Mouse (Mus musculus) c-Kit-positive CD71-positive TER-119-positive erythroid progenitor cells, embryonic 14.5 days (primary cell): ENCODE data around the gene Dntt.
A peak's percentile ranks its signal among the peaks of the same experiment; 100 is the strongest.

Source experiments
- DNase-seq: peaks from one replicate; pipeline ENCODE4 v3.0.0-alpha.2; 2013; ENCODE audit warnings: low spot score

Gene Dntt

DNA sequence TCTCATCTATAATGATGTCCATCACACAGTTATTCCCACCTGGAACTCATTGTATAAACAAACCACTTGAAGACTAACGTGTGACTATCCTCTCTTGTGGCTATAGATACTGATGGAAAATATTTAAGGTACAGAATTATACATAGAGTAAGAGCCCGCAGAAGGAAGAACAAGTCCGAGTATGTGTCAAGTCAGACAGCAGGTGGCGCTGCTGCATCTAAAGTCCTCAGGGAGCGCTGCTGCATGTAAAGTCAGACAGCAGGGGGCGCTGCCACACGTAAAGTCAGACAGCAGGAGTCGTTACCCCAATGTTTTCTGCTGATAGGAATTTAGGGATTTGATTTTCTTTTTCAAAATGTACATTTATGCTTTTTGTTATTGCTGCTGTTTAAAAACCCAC lies 42.4 kb downstream of the Dntt start:
- DNase-seq = peak; percentile 89

DNA sequence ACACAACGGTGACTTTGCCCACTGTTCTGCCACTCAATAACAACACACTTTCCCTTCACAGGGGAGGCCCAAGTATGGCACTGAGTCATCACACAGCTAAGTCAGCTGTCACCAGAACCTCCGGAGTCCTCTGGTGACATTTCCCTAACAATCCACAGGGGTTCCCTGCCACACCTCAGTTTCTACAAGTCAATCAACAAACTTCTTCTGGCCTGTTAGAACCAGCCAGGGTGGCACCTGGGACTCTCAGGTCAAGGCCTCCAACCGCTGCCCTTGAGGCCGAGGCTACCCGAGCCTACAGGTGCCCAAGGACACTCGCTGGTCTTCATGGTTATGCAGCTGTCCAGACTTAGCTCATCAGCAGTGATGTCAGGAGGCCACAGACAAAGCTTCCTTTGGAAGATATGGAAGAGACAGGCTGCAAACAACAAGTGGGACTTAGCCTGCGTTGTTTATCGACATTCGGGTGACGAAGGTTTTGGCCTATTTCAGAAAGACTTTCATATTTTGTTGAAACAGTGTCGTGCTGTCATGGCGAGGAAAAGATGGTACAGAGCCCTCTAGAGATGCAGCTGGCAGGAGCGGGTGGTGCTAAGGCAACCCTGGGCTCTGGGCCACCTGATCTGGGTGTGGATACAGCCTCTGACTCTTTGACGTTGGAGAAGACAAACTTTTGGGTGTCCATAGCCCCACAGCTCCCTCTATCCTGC lies 44.8 kb downstream of the Dntt start:
- DNase-seq = no peak

DNA sequence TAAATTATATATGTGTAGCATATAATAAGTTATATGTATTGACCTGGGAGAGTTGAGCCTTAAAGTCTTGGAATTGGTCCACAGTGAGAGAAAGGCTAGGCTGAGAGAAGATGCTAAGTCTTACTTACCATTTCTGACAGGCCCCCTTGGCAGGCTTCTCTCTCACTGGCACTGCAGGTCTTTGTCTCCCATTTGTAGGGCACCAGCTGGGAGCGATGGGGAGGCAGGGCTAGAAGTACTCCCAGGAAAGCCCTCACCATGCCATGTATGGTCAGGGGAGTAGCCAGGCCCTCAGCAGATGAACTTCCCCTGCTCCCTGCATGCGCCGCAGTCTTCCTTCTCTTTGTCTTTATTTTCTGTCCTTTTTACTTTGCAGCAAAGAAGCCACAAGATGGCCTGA lies 47.8 kb downstream of the Dntt start, which contains the start of gene Opalin:
Gene Opalin (minus strand): TSS at position 208 of the 400 bp plus-strand sequence.
- no peak for DNase-seq

DNA sequence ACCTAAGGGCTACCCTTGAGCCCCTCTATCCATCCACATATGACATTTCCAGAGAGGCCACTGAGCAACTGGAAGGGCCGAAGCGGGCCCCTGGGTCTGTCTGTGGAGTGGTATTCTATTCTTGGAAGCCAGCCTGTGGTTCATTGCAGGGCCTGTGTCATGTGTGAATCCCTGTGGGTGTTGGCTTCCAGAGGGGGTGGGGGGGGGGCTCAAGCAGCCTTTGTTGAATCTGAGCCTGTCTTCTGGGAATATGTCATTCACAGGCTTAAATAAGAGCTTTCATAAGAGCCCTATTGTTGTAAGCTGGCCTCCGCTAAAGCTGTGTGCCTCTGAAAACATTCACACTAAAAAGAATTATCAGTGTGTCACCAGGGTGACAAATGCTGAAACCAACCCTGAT lies 52.5 kb downstream of the Dntt start:
- DNase-seq = no peak

DNA sequence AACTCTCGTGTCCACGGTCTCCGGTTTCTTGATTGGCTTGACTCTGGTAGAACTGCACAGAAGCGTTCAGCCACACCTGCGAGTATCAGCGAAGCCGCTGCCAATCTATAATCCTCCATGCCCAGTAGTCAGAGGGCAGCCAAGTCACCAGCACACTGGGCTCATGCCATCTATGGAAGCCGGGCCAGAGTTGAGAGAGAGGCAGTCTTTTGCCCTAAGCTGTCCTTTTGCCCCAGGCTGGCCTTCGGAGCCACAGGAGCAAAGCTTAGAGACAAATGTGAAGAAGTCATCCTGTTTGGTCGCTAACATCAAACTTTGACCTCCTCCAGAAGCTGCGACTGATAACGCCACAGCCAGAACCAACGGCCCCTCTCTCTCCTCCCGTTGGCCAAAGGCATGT lies 54.6 kb downstream of the Dntt start:
- no peak for DNase-seq

DNA sequence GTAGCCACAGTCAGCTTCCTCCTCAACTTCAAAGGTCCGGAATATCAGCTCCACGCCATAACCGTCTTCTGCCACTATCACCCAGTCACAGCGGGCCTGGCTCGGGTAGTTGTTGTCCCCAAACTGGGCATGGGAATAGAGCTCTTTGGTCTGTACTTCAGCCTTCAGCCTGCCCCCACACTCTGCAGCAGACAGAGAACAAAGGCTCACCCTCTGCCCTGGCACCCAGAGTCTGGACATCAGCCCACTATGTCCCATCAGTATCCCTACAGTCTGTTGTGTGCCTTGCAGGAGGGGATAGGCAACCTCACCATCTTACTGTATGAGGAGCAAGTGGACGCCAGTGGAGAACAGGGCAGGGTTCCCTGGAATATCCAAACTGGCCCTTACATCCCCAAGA lies 57.2 kb downstream of the Dntt start:
- no peak for DNase-seq

DNA sequence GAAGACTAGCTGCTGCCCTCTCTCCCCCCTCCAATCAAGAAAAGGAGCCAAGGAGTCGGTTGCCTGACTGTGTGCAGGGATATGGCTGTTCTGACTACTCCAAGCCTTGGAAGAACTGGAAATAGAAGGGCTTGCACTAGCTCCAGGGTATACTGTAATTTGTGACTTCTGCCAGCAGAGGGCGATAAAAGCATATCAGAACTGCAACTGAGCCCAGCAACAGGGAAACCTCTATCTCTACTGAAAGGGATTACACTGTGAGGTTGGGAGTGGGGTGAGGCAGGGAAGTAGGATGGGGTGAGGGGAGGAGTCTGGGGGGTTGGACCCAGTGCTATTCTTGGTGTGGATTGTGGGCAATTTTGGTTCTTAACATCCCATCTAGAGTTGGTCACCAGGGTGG lies 57.6 kb downstream of the Dntt start:
- DNase-seq = peak; percentile 57

DNA sequence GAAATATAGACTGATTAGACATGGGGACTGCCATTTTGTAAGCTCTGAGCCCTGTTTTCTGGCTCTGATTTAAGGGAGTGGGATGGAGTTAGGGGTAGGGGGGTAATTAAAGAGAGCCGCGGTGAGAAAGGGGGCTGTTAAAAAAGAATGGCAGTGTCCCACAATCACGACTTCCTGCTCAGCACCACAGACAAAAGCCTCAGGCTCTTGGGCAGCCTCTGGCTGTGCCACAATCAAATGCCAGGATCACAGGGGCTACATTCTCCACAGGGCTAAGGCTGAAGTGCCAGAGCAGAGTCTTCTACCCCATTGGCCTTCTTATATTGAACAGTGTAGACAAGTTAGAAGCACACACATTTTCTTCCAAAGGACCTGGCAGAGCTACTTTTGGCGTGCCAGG lies 58.8 kb downstream of the Dntt start:
- no peak for DNase-seq

DNA sequence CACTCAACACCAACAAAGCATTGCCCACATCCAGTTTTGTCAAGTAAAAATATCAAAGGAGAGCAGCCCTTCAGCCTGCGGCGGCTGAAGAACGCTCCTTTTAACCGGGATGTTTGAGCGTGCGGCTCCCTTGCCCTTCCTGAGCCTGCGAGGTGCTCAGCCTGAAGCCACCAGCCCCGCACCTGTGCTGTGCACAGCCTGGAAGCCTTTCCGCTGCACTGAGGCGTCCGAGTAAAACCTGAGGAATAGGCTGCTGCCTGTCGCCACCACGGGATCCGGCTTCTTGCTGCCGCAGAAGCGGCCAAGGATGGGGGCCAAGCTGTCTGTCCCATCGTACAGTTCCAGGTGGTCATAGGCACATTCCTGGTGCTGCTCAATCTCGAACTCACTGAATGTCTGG lies 59.4 kb downstream of the Dntt start:
- DNase-seq = no peak

DNA sequence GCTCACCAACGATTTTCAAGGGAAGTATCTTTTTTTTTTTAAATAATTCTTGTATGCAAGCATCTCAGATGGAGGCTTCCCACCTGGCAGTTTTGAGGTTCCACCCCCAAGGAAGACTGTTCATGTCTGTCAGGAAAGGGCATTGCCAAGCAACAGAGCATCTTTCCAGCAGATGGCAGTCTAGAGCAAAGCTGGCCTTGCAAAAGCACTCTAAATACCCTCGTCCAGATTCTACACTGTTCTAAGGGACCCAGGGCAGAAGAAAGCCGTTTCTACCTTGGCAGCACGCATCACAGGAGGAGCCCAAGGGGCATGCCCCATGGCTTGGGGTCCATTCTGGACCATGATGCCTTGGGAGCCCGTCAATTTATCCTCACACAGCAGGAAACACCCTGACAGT lies 60.8 kb downstream of the Dntt start:
- DNase-seq = peak; percentile 37

DNA sequence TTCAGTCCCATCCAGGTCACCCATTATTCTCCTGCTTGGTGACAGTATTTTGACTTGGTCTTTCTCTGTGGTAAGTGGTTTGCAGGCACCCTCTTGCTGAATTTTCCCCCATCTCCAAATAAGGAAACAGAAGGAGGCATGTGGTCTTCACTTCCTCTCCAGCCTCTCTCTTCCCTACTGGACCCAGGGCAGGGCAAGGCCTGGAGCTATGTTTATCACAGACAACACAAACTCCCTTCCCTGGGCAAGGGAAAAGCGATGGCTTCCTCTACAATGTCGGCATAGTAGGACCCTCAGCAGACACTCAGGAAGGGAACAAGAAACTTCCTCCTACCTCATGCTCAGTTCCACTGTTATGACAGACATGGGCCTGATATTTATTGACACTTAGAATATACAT lies 62.8 kb downstream of the Dntt start:
- DNase-seq = no peak

DNA sequence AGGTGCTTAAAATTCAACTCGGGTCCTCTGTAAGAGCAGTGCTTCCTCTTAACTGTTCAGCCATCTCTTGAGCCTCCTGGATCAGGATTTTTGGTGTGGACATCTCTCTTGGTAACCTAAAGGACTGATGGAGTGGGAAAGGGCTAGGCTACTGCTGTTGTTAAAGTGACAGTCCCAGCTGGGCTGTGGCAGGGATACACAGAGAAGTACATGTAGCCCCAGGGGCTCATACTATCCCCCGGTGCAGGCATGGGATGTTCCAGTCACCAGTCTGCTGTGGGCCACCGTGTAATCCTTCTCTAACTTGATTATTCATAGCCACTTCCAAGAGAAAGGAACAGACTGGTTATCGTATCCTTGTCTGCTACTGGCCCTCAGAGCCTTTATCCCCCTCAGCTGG lies 68.0 kb downstream of the Dntt start:
- no peak for DNase-seq

DNA sequence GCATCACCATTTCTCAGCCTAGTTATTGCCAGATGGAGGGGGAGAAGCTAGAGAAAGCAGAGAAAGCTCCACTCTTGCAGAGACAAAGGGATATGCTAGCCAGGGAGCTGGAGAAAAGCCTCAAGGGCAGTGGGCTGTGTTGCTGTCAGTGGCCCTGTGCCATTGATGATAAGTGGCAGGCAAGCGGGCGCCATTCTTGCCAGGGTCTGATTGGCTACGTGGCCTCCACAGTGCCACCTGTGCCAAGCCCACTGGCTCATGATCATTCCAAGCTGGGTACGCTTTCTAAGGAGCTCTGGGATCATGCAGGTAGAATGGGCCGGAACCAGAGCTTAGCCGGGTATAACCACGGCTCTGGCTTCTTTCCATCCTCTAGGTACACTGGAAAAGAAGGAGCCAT lies 71.8 kb downstream of the Dntt start:
- DNase-seq = no peak

DNA sequence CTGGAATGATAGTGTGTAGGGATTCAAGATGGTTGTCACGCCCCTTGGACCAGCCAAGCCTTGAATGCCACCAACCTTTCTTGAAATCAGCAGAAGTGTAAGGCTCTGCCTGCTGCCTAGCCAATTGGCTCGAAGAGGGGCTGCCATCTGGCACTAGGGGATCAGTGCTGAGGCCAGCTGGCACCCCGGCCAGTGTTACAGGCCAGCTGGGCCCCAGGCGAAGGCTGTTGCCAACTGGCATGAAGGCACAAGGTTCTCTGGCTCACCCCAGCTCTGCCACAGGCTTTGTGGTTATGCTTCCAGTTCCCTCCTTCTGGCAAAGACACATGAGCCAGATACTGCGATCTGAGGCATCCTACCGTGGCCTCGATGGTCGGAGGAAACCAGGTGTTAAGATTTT lies 72.3 kb downstream of the Dntt start:
- no peak for DNase-seq

DNA sequence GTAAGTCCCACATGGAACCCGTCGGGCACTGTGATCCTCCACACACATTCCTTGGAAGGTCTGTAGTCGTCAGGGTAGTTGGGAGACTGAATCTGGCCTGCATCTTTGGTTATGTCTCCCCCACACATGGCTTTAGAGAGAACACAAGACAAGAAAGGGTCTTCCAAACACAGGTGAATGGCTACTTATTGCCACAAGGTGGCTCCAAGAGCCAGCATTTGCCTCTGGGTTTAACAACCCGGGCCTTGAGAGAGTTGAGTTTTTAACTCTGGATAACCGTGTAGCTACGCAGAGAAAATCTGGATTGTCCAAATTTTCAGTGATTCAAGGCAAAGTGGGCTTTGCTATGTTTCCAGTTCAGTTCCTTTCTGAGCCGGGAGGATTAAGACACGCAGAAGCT lies 75.8 kb downstream of the Dntt start:
- no peak for DNase-seq

DNA sequence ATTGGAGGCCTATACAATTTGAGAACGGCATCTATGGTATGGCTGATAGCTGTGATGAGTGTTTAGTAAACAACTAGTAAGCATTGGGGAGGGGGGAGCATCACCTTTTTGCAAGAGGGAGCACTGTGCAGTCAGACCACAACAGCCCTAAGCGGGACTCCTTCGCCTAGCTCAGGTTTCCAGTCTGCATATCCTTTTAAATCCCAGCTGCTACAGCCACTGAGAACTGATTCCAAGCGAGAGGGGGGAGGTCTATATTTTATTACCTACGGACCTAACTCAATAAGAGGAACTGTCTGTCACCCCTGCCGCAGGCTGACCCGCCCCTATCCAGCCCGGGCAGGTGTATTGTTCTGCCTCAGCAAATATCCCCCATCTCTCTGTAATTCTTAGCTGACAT lies 78.5 kb downstream of the Dntt start:
- no peak for DNase-seq

DNA sequence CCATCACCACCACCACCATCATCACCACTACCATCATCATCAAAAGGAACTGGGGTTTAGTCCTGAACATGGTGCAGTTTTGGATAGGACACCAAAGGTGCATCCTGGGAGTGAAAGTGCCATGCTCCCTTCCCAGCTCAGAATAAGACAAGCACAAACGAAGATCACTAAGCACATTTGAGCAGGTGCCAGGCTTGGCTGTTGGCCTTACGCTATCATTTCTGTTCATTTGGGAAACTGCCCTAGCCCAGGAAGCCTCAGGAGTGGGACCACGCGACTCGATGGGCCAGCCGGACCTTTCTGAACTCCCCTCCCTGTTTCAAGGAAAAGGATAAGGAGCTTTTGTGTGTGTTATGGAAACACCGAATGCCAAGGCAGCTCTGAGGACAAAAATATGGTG lies 79.6 kb downstream of the Dntt start:
- no peak for DNase-seq
